Mouse (Mus musculus) liver, adult 2 months (tissue): ENCODE measurements around the gene 1700113H08Rik.

ENCODE experiments used
- CTCF ChIP-seq: fragments of 200-500 bp; IDR thresholded peaks from 2 replicates; pipeline ENCODE4 v1.5.1; 2011; ENCODE audit warnings: low read depth, low read length, control low read depth
- POLR2A ChIP-seq: fragments of 200-500 bp; IDR thresholded peaks from 2 replicates; pipeline ENCODE4 v1.6.1; 2011; ENCODE audit warnings: low read length, control low read depth; ENCODE audit not compliant: insufficient read depth; ENCODE audit errors: extremely low read depth

- no peak for TF ChIP-seq POLR2A
- TF ChIP-seq CTCF, result no peak
These were observed 213.9 kb downstream of the 1700113H08Rik start for GRCm38 (mm10) chr10:87271724-87272123.
